Mouse (Mus musculus) lung, postnatal 0 days (tissue): ENCODE measurements around the gene Dclre1a. TPM values are rescaled to one million over a fixed set of nuclear protein-coding genes. Genes with fewer than 3 reads are reported as not detected.

ENCODE experiments used
- ATAC-seq: fragments of 200-750 bp; cut with Nextera tagmentation; 2 replicates; pipeline ENCODE4 v1.8.0; 2017; ENCODE audit warnings: moderate library complexity
- DNase-seq: peaks from one replicate; pipeline ENCODE4 v3.0.0-alpha.2; 2016; ENCODE audit warnings: low spot score
- H3K27ac ChIP-seq: fragments of 300-500 bp; sonication (generic); 2 replicates; pipeline ENCODE4 v1.5.1; 2014; ENCODE audit warnings: antibody characterized with exemption, mild to moderate bottlenecking, low read length, mixed read lengths
- H3K27me3 ChIP-seq: fragments of 300-500 bp; sonication (generic); replicated peaks from 2 replicates; pipeline ENCODE4 v1.6.1; 2014; ENCODE audit warnings: low read length, mixed read lengths; ENCODE audit not compliant: insufficient read depth
- H3K36me3 ChIP-seq: fragments of 300-500 bp; sonication (generic); 2 replicates; pipeline ENCODE4 v1.6.1; 2014; ENCODE audit warnings: low read length, mixed read lengths; ENCODE audit not compliant: insufficient read depth
- H3K4me1 ChIP-seq: fragments of 300-500 bp; sonication (generic); 2 replicates; pipeline ENCODE4 v1.6.1; 2014; ENCODE audit warnings: antibody characterized with exemption, low read depth, low read length, mixed read lengths; ENCODE audit not compliant: insufficient read depth
- H3K4me2 ChIP-seq: fragments of 300-500 bp; sonication (generic); replicated peaks from 2 replicates; pipeline ENCODE4 v1.6.1; 2014; ENCODE audit warnings: low read depth, mild to moderate bottlenecking, low read length, moderate library complexity, mixed read lengths
- H3K4me3 ChIP-seq: fragments of 300-500 bp; sonication (generic); 2 replicates; pipeline ENCODE4 v1.5.1; 2014; ENCODE audit warnings: low read depth, low read length
- H3K9ac ChIP-seq: fragments of 300-500 bp; sonication (generic); replicated peaks from 2 replicates; pipeline ENCODE4 v1.6.1; 2014; ENCODE audit warnings: low read depth, mild to moderate bottlenecking
- H3K9me3 ChIP-seq: fragments of 300-500 bp; sonication (generic); 2 replicates; pipeline ENCODE4 v1.6.1; 2016; ENCODE audit warnings: low read length, mixed read lengths
- CTCF ChIP-seq: IDR thresholded peaks from 2 replicates; pipeline ENCODE4 v1.5.1; 2016; ENCODE audit warnings: antibody characterized with exemption, mild to moderate bottlenecking
- EP300 ChIP-seq: IDR thresholded peaks from 2 replicates; pipeline ENCODE4 v1.6.1; 2016; ENCODE audit warnings: antibody characterized with exemption, mild to moderate bottlenecking, control low read depth
- WGBS: fragments of 180-500 bp; shearing (Covaris S2); extraction: QIAGEN DNeasy Blood & Tissue Kit; methylation state at CpG from one replicate; pipeline ENCODE4 v1.1.7; 2014; 5-methylcytosine and 5-hydroxymethylcytosine counted together
- polyA plus RNA-seq: library from polyadenylated mRNA; unstranded; fragments of >200 nt; fragmentation: Nextera tagmentation; extraction: Ambion mirVana; gene quantifications from 2 replicates; pipeline ENCODE4 v1.2.1, GENCODE M21; 2015

Gene Dclre1a
- polyA plus RNA-seq, 1 experiment from 2014 or later, result 16.7 TPM

- H3K4me3 ChIP-seq, result no peak overlapping the region
- ATAC-seq (peak; percentile 63), DNase-seq (peak; percentile 92)
- peaks cover 5% of the 10 kb centered on the region; the same call in 1 of the 2 replicates for H3K36me3 ChIP-seq
- H3K9ac ChIP-seq, result no peak overlapping the region
- WGBS, result 74% methylated on average over 13 of the region's 13 CpGs
- H3K27me3 ChIP-seq, result no peaks in the 10 kb centered on the region
- H3K9me3 ChIP-seq, result no peaks in the 10 kb centered on the region
- H3K4me1 ChIP-seq, result peaks cover 3% of the 10 kb centered on the region; the same call in 1 of the 2 replicates
- peak; percentile 50; the same call in 1 of the 2 replicates for TF ChIP-seq EP300
- no peak for TF ChIP-seq CTCF
- H3K4me2 ChIP-seq, result no peak overlapping the region
- peak overlapping the region; percentile 80 for H3K27ac ChIP-seq
These were observed 3.2 kb downstream of the Dclre1a start for GRCm38 (mm10) chr19:56544681-56545388.

GRCm38 (mm10) chr19:56543320-56543719 lies 4.7 kb downstream of the Dclre1a start:
- Histone ChIP-seq H3K27ac (no peak overlapping the region), H3K4me3 (no peak overlapping the region), H3K36me3 (peaks cover 5% of the 10 kb centered on the region; the same call in 1 of the 2 replicates), H3K27me3 (no peaks in the 10 kb centered on the region), H3K9ac (no peak overlapping the region), H3K4me1 (no peaks in the 10 kb centered on the region; the same call in 1 of the 2 replicates), H3K4me2 (no peak overlapping the region), H3K9me3 (no peaks in the 10 kb centered on the region)
- DNase-seq, result no peak
- TF ChIP-seq EP300 (no peak), CTCF (no peak)
- no peak for ATAC-seq
- 87% methylated on average over 12 of the region's 12 CpGs for WGBS

GRCm38 (mm10) chr19:56535765-56536164 lies 12.3 kb downstream of the Dclre1a start:
- 82% methylated on average over 9 of the region's 9 CpGs for WGBS
- ATAC-seq (no peak), DNase-seq (no peak)
- Histone ChIP-seq H3K9ac (no peak overlapping the region), H3K36me3 (no peaks in the 10 kb centered on the region), H3K9me3 (no peaks in the 10 kb centered on the region), H3K4me1 (peaks cover 4% of the 10 kb centered on the region), H3K4me3 (no peak overlapping the region), H3K27me3 (no peaks in the 10 kb centered on the region), H3K27ac (no peak overlapping the region), H3K4me2 (no peak overlapping the region)
- TF ChIP-seq EP300, result no peak

- Histone ChIP-seq H3K27ac (peak overlapping the region; percentile 55), H3K9me3 (no peaks in the 10 kb centered on the region), H3K4me2 (no peak overlapping the region), H3K4me1 (peaks cover 4% of the 10 kb centered on the region), H3K27me3 (no peaks in the 10 kb centered on the region), H3K9ac (no peak overlapping the region), H3K4me3 (no peak overlapping the region), H3K36me3 (no peaks in the 10 kb centered on the region)
- WGBS, result 43% methylated on average over 9 of the region's 9 CpGs
- peak; percentile 90 for DNase-seq
- ATAC-seq, result peak; percentile 57
- TF ChIP-seq CTCF, result no peak
- TF ChIP-seq EP300, result peak; percentile 69
These were observed 13.0 kb downstream of the Dclre1a start for GRCm38 (mm10) chr19:56535064-56535463.

- no peak for TF ChIP-seq CTCF
- no peak for TF ChIP-seq EP300
- no peaks in the 10 kb centered on the region for H3K36me3 ChIP-seq
These were observed 13.7 kb downstream of the Dclre1a start for GRCm38 (mm10) chr19:56534337-56534736.

GRCm38 (mm10) chr19:56533291-56534071 lies 14.5 kb downstream of the Dclre1a start:
- ATAC-seq (peak; percentile 37; the same call in 1 of the 2 replicates), DNase-seq (peak; percentile 71)
- Histone ChIP-seq H3K27me3 (no peaks in the 10 kb centered on the region), H3K36me3 (no peaks in the 10 kb centered on the region), H3K4me3 (no peak overlapping the region), H3K9me3 (no peaks in the 10 kb centered on the region), H3K9ac (no peak overlapping the region), H3K4me1 (peaks cover 4% of the 10 kb centered on the region), H3K4me2 (no peak overlapping the region), H3K27ac (0 out of 2 replicates have a peak overlapping the region, but pooled peaks have one; percentile 20)
- 57% methylated on average over 14 of the region's 14 CpGs for WGBS
- TF ChIP-seq CTCF (no peak; the same call in 1 of the 2 replicates), EP300 (no peak)

More at GRCm38 (mm10) chr19:56534337-56534736, 13.7 kb downstream of the Dclre1a start:
- Histone ChIP-seq H3K4me3 (no peak overlapping the region), H3K4me2 (no peak overlapping the region), H3K27me3 (no peaks in the 10 kb centered on the region), H3K9ac (no peak overlapping the region), H3K27ac (no peak overlapping the region), H3K9me3 (no peaks in the 10 kb centered on the region), H3K4me1 (peaks cover 4% of the 10 kb centered on the region)
- ATAC-seq (no peak), DNase-seq (no peak)
- 81% methylated on average over 3 of the region's 3 CpGs for WGBS
